Mouse (Mus musculus) limb, embryonic 15.5 days (tissue): ENCODE results near the gene Stk19. TPM values are rescaled to one million over a fixed set of nuclear protein-coding genes. Genes with fewer than 3 reads are reported as not detected.
"Not testable (repeated sequence)": the region's sequence is repeated elsewhere in the genome, so short reads cannot be mapped to it uniquely, and the experiment has no call there.

Experiments
- ATAC-seq: fragments of 200-750 bp; cut with Nextera tagmentation; 2 replicates; pipeline ENCODE4 v1.8.0; 2017; ENCODE audit warnings: low read depth, moderate TSS enrichment; ENCODE audit not compliant: insufficient number of reproducible peaks, low FRiP score, low TSS enrichment
- H3K27ac ChIP-seq: fragments of 300-500 bp; sonication (generic); 2 replicates; pipeline ENCODE4 v1.5.1; 2015; ENCODE audit warnings: moderate library complexity, mild to moderate bottlenecking, inconsistent platforms
- H3K27me3 ChIP-seq: fragments of 300-500 bp; sonication (generic); 2 replicates; pipeline ENCODE4 v1.6.1; 2015; ENCODE audit warnings: inconsistent platforms
- H3K36me3 ChIP-seq: fragments of 300-500 bp; sonication (generic); 2 replicates; pipeline ENCODE4 v1.6.1; 2015; ENCODE audit warnings: inconsistent platforms
- H3K4me1 ChIP-seq: fragments of 300-500 bp; sonication (generic); 2 replicates; pipeline ENCODE4 v1.6.1; 2015; ENCODE audit warnings: inconsistent platforms
- H3K4me2 ChIP-seq: fragments of 300-500 bp; sonication (generic); 2 replicates; pipeline ENCODE4 v1.6.1; 2015; ENCODE audit warnings: mild to moderate bottlenecking, inconsistent platforms
- H3K4me3 ChIP-seq: fragments of 300-500 bp; sonication (generic); 2 replicates; pipeline ENCODE4 v1.5.1; 2015; ENCODE audit warnings: mild to moderate bottlenecking, inconsistent platforms
- H3K9ac ChIP-seq: fragments of 300-500 bp; sonication (generic); 2 replicates; pipeline ENCODE4 v1.6.1; 2015; ENCODE audit warnings: inconsistent platforms
- H3K9me3 ChIP-seq: fragments of 300-500 bp; sonication (generic); 2 replicates; pipeline ENCODE4 v1.6.1; 2016; ENCODE audit warnings: inconsistent platforms
- WGBS: fragments of 180-500 bp; shearing (Covaris S2); methylation state at CpG from one replicate; pipeline ENCODE4 v1.1.7; 2015; 5-methylcytosine and 5-hydroxymethylcytosine counted together
- polyA plus RNA-seq: library from polyadenylated mRNA; unstranded; fragments of >200 nt; fragmentation: Nextera tagmentation; extraction: Ambion mirVana; gene quantifications from 2 replicates; pipeline ENCODE4 v1.2.1, GENCODE M21; 2015

The Stk19 gene
- polyA plus RNA-seq, 1 experiment from 2014 or later: 26.1 TPM

DNA sequence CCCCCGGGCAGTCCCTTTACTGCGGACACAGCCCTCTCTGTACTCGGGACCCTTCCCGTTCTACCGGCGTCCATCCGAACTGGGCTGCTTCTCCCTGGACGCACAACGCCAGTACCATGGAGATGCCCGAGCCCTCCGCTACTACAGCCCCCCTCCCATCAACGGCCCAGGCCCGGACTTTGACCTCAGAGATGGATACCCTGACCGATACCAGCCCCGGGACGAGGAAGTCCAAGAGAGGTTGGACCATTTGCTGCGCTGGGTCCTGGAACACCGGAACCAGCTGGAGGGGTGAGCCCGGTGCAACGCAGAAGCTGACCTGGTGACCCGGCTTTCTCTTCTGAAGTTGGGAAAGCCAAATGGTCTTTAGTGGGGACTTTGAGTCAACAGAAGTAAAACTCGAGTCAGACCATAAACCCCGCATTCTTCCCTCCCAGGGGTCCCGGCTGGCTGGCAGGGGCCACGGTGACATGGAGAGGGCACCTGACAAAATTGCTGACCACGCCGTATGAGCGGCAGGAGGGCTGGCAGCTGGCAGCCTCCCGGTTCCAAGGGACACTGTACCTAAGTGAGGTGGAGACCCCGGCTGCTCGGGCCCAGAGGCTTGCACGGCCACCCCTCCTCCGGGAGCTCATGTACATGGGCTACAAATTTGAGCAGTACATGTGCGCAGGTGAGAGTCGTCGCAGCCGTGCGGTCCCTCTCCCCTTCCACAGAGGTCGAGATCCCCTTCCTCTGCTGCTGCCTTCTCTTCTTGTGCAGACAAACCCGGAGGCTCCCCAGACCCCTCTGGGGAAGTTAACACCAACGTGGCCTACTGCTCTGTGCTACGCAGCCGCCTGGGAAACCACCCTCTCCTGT is 949 bp upstream of the Stk19 start:
- no peak for ATAC-seq
- peak overlapping the region; percentile 83 for H3K27ac ChIP-seq
- no peaks in the 10 kb centered on the region for H3K27me3 ChIP-seq
- peaks cover 51% of the 10 kb centered on the region for H3K36me3 ChIP-seq
- H3K4me2 ChIP-seq: peak overlapping the region; percentile 97
- H3K4me3 ChIP-seq: peak overlapping the region; percentile 81
- H3K4me1 ChIP-seq: peaks cover 28% of the 10 kb centered on the region
- H3K9me3 ChIP-seq: no peaks in the 10 kb centered on the region
- peak overlapping the region; percentile 70 for H3K9ac ChIP-seq
- 33% methylated on average over 43 of the region's 43 CpGs for WGBS

DNA sequence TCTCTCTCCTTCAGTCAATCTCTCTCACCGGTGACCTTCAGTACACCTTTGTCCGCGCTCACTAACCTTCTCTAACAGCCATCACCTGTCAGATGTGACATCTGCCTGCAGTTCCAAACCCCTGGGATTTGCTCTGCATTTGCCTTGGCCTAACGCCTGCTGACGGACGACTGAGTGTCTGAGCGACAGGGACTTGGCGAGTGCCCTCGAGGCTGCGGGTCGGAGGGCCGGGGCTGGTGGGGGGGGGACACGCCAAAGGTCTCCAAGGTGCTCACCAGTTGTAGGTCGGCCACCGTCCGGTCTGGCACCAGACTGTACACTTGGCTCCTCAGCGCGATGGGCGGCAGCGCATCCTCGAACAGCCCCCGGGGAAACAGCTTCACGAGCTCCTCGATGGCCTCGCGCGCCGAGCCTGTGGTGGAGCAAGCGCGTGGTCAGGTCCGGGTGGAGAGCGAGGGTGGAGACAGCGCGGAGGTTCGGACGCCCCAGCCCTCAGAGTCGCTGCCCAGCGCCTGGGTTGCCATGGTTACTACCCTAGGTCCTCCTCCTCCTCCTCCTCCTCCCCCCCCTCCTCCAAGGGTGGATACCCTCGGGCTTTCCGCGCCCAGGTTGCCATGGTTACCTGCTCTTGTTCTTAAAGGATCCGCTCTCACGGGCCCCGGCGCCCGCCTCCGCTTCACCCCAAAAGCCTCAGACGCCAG is 440 bp downstream of the Stk19 start:
- Histone ChIP-seq H3K36me3 (peaks cover 45% of the 10 kb centered on the region), H3K4me3 (peak overlapping the region; percentile 81), H3K27me3 (no peaks in the 10 kb centered on the region), H3K4me2 (peak overlapping the region; percentile 97), H3K27ac (peak overlapping the region; percentile 83), H3K4me1 (peaks cover 28% of the 10 kb centered on the region), H3K9ac (peak overlapping the region; percentile 70), H3K9me3 (no peaks in the 10 kb centered on the region)
- WGBS: 4% methylated on average over 48 of the region's 48 CpGs
- peak; percentile 40; the same call in 1 of the 2 replicates for ATAC-seq

DNA sequence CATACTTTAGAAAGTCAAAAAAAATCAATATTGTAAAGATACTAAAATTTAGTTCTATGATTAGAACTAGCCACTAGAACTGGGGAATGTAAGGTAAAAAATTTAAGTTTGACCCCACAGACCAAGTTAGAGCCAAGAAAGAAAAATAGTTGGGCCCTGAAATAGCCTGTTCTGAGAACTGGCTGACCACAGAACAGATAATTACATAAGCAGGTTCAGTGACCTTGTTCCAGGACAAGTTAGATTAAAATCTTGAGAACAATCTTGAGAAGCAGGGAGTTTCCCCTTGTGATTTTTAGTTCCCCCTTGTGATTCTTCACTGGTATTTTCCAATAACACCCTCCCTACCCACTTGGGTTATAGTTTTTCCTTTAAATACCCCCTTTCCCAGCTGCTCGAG is 6.0 kb downstream of the Stk19 start:
- not testable (repeated sequence) for H3K4me2 ChIP-seq, H3K27me3 ChIP-seq, H3K9ac ChIP-seq, H3K27ac ChIP-seq, ATAC-seq, H3K9me3 ChIP-seq, H3K4me1 ChIP-seq, H3K4me3 ChIP-seq
- peaks cover 62% of the 10 kb centered on the region for H3K36me3 ChIP-seq
- 94% methylated on average over 1 of the region's 1 CpGs for WGBS

DNA sequence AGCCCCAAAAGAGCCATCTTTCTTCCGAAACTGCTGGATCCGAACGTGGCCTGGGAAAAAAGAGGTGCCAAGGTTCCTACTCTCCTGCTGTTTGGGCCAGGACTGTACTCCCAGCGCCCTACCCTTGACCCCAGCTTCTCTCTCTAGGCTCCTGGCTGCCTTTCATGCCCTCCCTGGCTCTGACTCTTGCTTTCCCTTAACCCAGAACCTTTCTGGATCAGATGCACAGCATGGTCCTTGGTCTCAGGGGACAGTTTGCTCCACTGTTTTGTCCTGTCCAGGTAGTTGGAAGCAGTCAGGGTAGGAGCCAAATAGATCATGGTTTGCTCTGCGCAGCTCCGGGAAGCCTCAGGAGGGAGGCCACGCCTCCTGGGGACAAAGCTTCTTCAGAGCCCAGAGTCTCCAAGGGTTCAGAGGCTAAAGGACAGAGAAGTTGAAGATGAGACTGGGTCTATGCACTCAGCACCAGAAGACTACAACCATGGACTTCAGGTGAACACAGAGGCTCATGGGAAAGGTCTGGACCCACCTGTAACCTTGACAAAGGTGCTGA is 21.9 kb downstream of the Stk19 start:
- Histone ChIP-seq H3K4me2 (no peak overlapping the region), H3K4me3 (no peak overlapping the region), H3K9ac (no peak overlapping the region), H3K27me3 (no peaks in the 10 kb centered on the region), H3K36me3 (no peaks in the 10 kb centered on the region), H3K9me3 (no peaks in the 10 kb centered on the region), H3K27ac (no peak overlapping the region), H3K4me1 (no peaks in the 10 kb centered on the region)
- 75% methylated on average over 7 of the region's 7 CpGs for WGBS
- no peak for ATAC-seq

DNA sequence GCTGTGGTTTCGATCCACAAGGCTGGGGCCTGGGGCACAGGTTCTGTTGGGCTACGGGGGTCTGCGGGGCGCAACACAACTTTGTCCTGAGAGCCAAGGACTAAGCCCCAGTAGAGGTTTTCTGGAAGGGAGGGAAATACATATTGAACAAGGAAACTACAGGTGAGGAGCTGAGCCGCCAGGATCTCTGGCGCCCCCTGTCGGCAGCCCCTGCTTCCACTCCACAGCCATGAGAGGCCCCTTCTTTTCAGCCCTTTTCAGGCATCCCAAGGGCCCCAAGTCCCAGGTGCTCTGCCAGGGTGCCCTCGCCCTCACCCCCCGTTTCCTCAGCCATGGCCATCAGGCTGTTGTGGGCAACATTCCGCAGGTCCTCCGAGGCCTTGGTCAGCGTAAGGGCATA is 23.0 kb downstream of the Stk19 start:
- not testable (repeated sequence) for H3K9ac ChIP-seq, H3K4me1 ChIP-seq, H3K36me3 ChIP-seq, H3K9me3 ChIP-seq, H3K27ac ChIP-seq, H3K4me2 ChIP-seq, H3K4me3 ChIP-seq, ATAC-seq, H3K27me3 ChIP-seq
- WGBS: 57% methylated on average over 12 of the region's 12 CpGs

DNA sequence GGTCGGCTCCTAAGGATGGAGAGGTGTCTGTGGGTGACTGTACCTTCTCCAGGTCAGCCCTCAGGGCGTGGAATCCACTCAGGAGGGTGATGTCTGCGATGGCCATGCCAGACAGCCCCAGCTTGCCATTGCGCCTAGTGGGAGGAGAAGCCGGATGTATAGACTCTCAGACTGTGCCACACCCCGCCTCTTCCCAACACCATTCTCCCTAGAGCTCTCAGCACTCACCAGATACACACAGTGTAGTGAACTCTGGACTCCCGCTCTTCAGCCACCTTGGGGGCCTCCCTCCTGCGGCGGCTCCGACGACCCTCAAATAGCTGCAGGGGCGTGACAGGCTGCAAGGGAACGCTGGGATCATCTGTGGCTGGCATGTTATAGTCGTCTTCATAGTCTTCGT is 25.5 kb downstream of the Stk19 start:
- no peak for ATAC-seq
- Histone ChIP-seq H3K27me3 (no peaks in the 10 kb centered on the region), H3K36me3 (no peaks in the 10 kb centered on the region), H3K27ac (no peak overlapping the region), H3K9me3 (no peaks in the 10 kb centered on the region), H3K4me3 (no peak overlapping the region), H3K4me1 (no peaks in the 10 kb centered on the region), H3K9ac (no peak overlapping the region), H3K4me2 (no peak overlapping the region)
- WGBS: 67% methylated on average over 15 of the region's 15 CpGs

DNA sequence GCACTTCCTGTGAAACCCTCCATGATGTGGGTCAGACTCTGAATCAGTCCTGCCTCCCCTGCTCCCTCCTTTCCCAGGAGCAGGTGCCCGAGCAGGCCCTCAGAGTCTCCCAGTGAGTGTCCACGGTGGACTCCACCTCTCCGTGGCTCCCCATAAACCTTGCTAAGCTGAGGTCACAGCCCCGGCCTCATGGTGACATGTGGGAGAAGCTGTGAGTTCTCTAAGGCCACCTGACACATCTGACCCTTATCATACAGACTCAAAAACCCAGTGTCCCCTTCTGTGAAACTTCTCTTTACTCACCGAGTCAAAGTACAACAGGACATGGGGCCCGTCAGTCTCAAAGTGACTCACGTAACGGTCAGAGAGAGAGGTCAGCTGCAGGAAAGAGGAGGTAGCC is 25.9 kb downstream of the Stk19 start:
- ATAC-seq, H3K9ac ChIP-seq, H3K36me3 ChIP-seq, H3K4me3 ChIP-seq, H3K27ac ChIP-seq, H3K27me3 ChIP-seq, H3K9me3 ChIP-seq, H3K4me1 ChIP-seq, H3K4me2 ChIP-seq: not testable (repeated sequence)
- WGBS: 75% methylated on average over 8 of the region's 8 CpGs

DNA sequence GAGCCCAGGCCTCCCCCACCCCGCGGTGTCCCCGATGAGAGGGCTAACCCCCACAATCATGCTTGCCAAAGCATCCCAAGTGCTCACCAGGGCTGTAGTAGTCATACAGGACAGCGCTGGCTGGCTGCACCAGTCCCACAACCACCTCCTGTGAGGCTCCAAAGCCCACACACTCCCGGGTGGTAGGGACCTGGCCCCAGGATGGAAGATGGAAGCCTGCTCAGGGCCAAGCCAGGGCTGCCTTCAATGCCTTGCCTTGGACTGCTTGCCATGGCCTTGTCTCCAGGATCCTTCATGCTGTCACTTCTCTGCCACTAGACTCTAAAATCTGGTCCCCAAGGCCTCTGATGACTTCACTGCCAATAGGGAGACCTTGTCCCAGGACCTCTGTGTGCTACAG is 26.3 kb downstream of the Stk19 start:
- H3K9ac ChIP-seq, H3K36me3 ChIP-seq, H3K27ac ChIP-seq, ATAC-seq, H3K4me2 ChIP-seq, H3K27me3 ChIP-seq, H3K4me3 ChIP-seq, H3K4me1 ChIP-seq, H3K9me3 ChIP-seq: not testable (repeated sequence)
- WGBS: 90% methylated on average over 5 of the region's 5 CpGs

DNA sequence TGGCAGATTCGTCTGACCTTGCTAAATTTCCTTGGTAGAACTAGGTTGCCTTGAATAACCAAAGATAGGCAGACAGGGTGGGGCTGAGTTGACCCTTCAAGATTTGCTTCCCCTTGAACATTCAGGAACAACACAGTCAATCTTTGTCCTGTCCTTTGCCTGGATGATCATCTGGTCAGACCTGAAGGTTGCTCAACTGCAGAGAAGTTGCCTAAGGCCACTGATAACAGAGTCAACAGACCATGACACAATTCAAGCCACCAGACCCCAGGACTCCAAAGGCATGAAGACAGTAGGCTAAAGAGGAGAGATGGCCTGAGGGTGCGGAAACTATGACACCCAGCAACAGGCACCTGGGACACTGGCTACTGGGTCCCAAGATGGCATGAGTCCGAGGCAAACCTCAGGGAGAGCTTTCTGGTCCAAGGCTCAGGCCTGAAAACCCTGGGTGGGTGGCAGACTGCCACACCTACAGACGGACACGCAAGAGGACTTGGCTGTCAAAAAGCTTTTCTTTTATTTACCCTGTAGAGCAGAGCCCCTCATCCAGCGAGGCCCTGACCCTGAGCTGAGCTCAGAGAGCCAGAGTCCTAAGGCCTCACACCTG is 28.0 kb downstream of the Stk19 start:
- peaks cover 6% of the 10 kb centered on the region; the same call in 1 of the 2 replicates for H3K9me3 ChIP-seq
- 79% methylated on average over 6 of the region's 6 CpGs for WGBS

DNA sequence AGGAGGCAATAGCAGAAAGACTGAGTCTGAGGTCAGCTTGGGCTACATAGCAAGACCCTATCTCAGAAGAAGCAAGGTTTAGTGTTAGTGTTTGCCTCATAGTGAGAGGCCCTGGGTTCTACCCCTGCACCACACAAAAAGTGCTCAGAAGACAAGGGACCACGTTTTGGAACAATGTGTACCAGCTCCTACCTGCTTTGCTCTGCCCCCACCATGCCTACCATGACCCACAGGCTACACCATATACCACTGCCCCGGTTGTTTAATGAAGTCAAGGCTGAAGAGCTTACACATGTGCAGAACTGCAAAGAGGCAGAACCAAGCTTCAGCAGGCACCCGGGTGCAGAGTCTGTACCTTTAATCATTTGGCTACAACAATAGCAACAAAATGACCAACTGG is 29.6 kb downstream of the Stk19 start:
- WGBS: 65% methylated on average over 3 of the region's 3 CpGs
- Histone ChIP-seq H3K4me1 (no peaks in the 10 kb centered on the region), H3K9me3 (peaks cover 6% of the 10 kb centered on the region; the same call in 1 of the 2 replicates), H3K27ac (no peak overlapping the region), H3K36me3 (no peaks in the 10 kb centered on the region), H3K27me3 (no peaks in the 10 kb centered on the region), H3K4me2 (no peak overlapping the region), H3K4me3 (no peak overlapping the region), H3K9ac (no peak overlapping the region)
- ATAC-seq: no peak

More for the DNA sequence above, 28.0 kb downstream of the Stk19 start:
- no peak for ATAC-seq
- H3K4me2 ChIP-seq: no peak overlapping the region
- no peak overlapping the region for H3K9ac ChIP-seq
- no peak overlapping the region for H3K4me3 ChIP-seq
- no peaks in the 10 kb centered on the region for H3K4me1 ChIP-seq
- H3K27ac ChIP-seq: no peak overlapping the region
- no peaks in the 10 kb centered on the region for H3K27me3 ChIP-seq
- H3K36me3 ChIP-seq: no peaks in the 10 kb centered on the region

DNA sequence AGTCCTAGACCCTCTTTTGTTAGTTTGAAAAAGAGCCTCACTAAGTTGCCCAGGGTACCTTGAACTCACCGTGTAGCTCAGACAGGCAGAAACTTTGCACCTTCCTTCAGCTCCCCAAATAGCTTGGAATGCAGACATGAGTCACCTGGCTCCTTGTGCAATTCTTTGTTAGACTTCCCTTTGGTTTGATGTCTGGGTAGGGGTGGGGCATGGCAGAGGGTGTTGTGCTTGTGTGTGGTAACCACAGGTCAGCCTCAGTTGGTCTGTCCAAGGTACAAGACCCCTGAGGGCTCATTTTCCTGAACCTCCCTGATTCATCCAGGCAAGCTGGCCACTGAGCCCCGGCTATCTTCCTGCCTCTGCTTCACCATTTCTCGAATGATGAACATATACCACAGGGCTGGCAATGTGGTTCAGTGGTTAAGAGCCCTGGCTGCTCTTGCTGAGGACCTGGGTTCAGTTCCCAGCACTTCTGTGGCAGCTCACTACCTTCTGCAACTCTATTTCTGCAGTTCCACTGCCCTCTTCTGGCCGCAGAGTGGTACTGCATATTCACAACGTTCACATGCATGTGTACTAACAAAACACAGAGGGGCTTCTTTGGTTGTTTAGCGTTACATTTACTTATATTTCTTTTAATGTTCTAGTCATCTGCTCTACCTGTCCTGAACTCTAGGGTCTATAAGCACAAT is 31.7 kb downstream of the Stk19 start:
- WGBS: 72% methylated on average over 6 of the region's 6 CpGs
- H3K36me3 ChIP-seq: no peaks in the 10 kb centered on the region
- H3K4me1 ChIP-seq: no peaks in the 10 kb centered on the region
- ATAC-seq: no peak
- H3K27me3 ChIP-seq: no peaks in the 10 kb centered on the region
- no peak overlapping the region for H3K4me2 ChIP-seq
- no peak overlapping the region for H3K27ac ChIP-seq
- no peak overlapping the region for H3K9ac ChIP-seq
- no peak overlapping the region for H3K4me3 ChIP-seq
- peaks cover 6% of the 10 kb centered on the region; the same call in 1 of the 2 replicates for H3K9me3 ChIP-seq
